Mouse (Mus musculus) ES-E14 (cell line): ENCODE results near the gene Gng8.

ENCODE experiments used
- CHD2 ChIP-seq: IDR thresholded peaks from 2 replicates; pipeline ENCODE4 v1.6.1; 2014; ENCODE audit warnings: mild to moderate bottlenecking, low read depth, low read length, inconsistent platforms
- HCFC1 ChIP-seq: IDR thresholded peaks from 2 replicates; pipeline ENCODE4 v1.6.1; 2012; ENCODE audit warnings: low read length, inconsistent platforms, borderline replicate concordance; ENCODE audit not compliant: insufficient read depth
- MAFK ChIP-seq: IDR thresholded peaks from 2 replicates; pipeline ENCODE4 v1.6.1; 2014; ENCODE audit warnings: mild to moderate bottlenecking, low read depth, low read length, inconsistent platforms; ENCODE audit not compliant: insufficient read depth

DNA sequence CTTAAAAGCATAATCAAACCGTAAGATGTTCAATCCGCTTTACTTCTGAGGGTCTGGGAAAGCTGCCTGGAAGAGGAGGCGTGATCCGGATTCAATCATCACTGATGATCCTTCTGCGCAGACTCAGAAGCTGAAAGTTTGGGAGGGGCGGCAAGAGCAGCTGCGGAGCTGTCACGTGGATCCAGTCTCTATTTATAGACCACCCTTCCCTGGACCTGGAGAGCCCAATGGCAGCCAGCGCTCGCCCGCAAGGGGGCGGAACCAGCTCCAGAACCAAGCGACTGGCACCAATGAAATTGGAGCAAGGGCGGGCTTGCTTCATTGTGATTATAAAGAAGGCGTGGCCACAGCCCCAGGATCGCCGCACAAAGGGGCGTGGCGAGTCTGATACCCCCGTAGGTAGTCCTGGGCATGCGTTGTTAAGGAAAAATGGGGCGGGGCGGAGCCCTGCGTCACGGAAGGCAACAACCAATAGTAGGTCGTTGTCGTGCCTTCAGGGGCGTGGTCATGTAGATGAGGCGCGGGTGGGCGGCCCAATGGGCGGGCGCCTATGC, 16.8 kb upstream of the Gng8 start:
- no peak for TF ChIP-seq HCFC1
- no peak for TF ChIP-seq MAFK
- TF ChIP-seq CHD2, result no peak
